Mouse (Mus musculus) heart, postnatal 10 days (tissue): ENCODE measurements around the gene Lbhd2. TPM values are rescaled to one million over a fixed set of nuclear protein-coding genes. Genes with fewer than 3 reads are reported as not detected.

Experiments
- DNase-seq, 2 experiments: peaks; one replicate each; pipeline ENCODE4 v3.0.0; 2021
- intact Hi-C: fragments of 180-260 bp; cut with DNase I; formaldehyde crosslinking; loops from one replicate; pipeline ENCODE4 v1.15.1; 2025
- total RNA-seq, 2 experiments: library from RNA; stranded (reverse); gene quantifications; 2 replicates each; pipeline ENCODE4 v1.2.3; 2021

Lbhd2 gene
- total RNA-seq, result not detected

DNA sequence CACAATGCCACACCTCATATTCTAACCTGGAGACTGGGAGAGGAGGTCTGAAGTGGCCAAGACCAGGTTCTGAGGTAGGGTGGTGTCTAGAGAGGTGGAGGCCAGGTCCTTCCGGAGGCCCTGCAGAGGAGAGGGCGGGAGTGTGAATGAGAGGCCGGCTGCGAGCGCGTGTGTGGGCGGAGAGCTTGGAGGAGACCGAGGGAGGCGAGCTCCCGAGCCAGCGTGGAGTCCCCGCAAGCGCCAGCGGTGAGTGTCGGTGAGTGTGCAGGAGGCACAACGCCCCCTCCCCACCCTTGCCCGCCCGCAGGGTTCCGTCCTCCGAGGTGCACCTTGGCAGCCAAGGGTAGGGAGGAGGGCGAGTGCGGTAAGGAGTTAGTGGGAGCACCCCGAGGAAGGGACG is at the start of gene Lbhd2:
Gene Lbhd2, plus strand, starts transcription at position 188 of the 400 bp plus-strand sequence.
- intact Hi-C loops, result no loop called here
- no peak for DNase-seq

DNA sequence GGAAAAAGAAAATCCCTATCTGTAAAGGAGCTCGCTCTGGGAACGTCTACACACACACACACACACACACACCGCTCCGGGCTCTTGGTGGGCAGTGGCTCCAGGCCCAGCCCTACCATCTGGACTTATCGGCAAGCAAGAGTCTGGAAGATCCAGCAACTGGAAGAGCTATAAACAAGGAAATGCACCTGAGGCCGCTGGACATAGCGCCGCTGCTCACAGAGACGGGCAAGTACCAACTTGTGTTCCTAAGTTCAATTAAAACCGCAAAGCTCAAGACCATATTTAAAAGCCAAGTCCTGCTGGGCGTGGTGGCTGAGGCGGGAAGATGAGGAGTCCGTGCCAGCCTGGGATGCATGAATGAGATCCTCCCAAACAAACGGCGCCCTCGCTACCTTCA is 45.9 kb upstream of the Lbhd2 start:
- intact Hi-C loops, result no loop called here
- DNase-seq, result no peak

DNA sequence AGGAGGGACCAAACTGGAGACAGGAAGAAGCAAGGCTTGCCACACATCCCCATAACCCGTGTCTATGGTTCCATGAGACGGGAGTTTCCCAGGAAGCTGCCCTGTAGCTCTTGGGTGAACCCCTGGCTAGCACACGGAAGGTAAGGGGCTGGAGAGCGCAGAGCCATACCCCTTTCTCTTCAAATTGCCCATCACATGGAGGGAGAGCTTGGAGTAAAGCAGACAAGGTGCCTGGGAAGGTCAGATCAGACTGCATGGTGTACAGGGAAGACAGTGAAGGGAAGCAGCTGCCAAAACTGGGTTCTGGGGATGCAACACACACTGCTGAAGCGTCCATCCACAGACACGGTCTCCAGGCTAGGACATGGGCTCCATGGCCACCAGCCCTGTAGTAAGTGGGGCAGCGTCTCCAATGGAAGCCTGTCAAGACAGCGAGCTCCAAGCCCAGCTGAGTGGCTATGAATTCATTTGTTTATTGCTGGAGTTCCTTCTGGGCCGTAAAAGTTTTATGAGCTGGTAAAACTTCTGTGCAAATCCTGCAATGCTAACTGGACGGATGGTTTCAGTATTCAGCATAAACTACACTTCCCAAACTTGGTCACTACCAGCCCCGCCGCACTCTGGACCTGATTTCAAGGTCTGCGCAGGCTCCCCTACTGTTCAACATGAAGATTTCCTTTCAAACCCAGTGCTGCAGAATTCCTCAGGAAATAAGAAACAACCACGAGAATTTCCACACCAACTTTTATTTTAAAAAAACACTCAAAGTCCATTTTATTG is 45.1 kb upstream of the Lbhd2 start:
- DNase-seq, result peak in 1 of 2 experiments; percentile 6
- intact Hi-C loops, result no loop called here

DNA sequence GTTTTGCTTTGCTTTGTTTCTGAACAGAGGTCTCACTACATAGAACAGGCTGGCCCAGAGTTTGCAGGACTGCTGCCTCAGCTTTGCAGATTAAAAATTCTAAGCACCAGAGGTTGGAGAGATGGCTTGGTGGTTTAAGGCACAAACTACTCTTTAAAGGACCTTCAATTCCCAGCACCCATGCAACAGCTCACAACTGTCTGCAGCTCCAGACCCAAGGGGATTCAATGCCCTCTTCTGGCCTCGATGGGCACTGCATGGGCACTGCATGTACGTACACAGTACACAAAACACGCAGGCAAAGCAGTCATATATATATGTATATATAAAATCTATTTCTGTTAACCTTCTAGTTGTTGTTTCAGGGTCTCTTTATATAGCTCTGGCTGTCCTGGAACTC is 42.4 kb upstream of the Lbhd2 start:
- peak in 1 of 2 experiments; percentile 6 for DNase-seq

DNA sequence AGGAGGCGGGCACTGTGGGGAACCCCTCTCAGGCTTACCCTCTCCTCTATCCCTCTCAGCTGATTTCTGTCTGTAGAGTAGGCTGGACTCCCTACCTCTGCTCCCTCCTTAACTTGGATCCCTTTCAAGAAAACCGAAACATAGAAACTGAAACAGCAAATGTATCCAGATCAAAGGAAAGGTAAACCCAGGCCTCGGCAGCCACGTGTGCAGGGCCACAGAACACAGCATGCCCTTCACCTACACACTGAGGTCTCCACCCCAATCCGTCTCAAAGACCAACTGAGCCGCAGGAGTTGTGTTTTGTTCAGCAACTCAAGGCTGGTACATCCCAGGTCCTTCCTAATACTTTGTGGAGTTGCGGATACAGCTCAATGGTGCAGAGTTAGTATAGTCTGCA is 39.5 kb upstream of the Lbhd2 start:
- intact Hi-C loops, result no loop called here
- no peak for DNase-seq

More for the DNA sequence above, 42.4 kb upstream of the Lbhd2 start:
- intact Hi-C loops, result loop anchor here (2.0 kb wide), 1 partner anchor 15 kb away; no protein-coding TSS in a partner anchor

DNA sequence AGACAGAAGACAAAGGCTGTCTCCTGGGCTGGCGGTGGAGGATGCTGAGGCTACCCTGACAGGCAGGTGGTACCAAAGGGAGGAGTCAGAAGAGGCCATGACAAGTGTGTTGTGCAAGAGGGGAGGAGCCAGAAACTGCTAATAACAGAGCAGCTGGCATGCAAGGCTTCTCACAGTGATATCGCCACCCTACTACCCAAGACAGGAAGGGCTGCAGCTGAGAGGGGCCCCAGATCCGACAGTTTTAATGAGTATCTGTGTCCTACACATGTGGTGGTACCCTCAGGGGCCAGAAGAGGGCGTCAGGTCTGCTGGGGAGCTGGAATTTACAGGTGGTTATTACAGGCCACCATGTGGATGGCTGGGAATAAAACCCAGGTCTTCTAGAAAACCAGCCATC is 36.4 kb upstream of the Lbhd2 start:
- no peak for DNase-seq
- intact Hi-C loops, result no loop called here

DNA sequence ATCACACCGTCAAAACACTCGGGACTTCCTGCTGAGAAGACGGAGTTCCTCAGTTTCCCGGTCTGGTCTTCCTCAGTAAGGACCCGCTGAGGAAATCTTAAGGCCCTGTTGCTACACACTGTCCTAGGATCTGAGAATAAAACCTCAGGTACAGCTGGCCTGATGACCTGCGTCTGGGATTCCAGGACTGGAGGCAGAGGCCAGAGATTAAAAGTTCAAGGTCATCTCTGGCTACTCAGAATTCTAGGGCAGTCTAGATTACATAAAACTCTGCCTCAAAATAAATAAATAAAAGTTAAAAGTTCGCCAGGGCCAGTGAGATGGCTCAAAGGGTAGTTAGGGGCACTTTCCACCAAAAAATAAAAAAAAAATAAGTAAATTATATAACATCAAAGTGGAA is 34.7 kb upstream of the Lbhd2 start:
- DNase-seq, result no peak
- intact Hi-C loops, result no loop called here

DNA sequence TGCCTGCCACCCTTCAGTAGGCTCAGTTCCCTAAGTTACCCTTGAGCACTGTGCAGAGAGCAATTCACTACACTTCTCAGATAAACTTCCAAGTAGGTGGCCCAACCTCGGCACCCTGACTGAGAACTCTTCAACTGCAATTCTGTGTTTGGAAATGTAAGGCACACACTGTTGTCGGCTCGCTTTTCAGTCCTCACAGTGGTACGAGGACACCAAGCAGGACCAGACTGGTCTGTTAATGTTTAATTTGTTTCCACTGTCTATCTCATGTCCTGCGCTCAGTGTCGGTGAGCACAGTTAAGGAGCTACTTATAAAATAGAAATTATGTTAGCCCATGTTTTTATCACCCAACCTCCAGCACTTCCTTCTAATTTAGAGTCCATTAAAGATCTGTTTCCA is 33.2 kb upstream of the Lbhd2 start:
- no peak for DNase-seq
- intact Hi-C loops, result no loop called here

DNA sequence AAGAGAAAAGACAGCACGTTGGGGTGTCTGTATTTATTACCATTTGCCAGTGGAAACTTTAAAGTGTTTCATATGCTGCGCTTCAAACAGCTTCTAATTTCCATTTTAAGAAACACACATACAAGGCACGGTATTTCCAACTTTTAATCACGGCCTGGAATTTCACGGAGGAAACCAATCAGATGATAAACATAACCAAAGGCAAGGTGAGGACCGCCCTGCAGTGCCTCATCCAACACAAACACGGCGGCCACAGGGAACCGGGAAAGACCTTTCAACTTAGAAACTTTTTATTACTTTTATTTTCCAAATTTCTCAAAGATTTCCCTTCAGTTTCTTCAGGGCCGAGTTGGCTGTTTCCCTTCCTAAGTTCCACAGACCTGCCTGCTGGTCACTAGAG is 31.9 kb upstream of the Lbhd2 start:
- intact Hi-C loops, result no loop called here
- DNase-seq, result no peak

DNA sequence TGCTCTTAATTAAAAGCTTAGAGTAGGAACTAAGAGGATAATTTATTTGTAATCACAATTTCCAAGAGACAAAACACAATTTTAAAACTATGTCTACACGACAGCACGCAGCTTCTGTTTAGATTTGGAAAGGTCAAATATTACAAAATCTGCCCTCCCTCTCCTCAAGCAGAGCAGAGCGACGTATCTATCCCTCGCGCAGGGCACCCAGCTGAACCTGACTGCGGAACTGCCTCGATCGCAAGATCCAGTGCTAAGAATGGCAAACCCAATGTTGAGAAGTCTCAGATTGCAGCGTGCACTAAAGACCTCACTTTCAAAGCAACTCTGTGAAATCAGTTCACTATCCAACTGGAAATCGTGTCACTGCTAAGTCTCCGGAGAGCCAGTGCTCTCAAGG is 31.1 kb upstream of the Lbhd2 start:
- intact Hi-C loops, result no loop called here
- no peak for DNase-seq

DNA sequence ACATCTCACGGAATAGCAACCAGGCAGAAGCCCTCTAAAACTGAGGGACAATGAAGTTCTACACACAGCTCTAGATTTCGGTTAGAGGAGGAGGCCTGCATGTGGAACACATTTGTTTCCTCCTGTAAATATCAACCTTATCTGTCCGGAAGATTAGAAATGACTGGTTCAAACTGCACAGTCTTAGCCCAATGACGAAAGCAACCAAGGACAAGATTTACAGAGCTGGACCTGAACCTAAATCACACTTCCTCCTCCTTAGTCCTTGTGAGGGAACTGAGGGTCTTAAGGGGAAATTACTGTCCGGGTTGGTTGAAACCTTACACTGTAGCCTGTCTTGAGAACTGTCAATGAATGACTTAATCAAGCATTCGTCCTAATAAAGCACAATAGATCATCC is 30.6 kb upstream of the Lbhd2 start:
- no peak for DNase-seq
- intact Hi-C loops, result loop anchor here (2.0 kb wide), 1 partner anchor 37 kb away; no protein-coding TSS in a partner anchor

DNA sequence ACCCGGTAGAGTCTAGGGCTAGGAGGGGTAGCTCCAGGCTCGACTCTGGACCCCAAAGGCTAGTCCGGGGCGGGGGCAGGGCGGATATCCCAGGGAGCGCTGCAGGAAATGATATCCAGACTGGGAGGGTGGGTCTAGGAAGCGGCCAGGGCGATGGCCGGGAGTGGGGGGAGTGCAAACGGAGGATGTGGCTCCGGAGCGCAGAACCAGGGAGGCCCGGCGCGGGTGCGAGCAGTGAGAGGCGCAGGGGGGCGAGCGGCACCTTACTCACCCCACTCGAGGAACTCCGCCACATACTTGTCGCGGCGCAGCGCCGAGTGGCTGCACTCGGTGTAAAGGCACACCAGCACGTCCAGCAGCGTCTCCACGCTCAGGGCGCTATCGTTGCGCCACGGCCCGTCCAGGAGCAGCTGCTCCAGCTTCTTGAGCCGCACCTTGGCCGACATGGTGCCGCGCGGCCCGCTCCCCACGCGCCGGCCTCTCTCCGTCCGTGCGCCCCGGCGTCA is 29.7 kb upstream of the Lbhd2 start:
- intact Hi-C loops, result loop anchor here (2.0 kb wide), 1 partner anchor 36 kb away; no protein-coding TSS in a partner anchor
- peak; percentile 79 to 82 for DNase-seq

DNA sequence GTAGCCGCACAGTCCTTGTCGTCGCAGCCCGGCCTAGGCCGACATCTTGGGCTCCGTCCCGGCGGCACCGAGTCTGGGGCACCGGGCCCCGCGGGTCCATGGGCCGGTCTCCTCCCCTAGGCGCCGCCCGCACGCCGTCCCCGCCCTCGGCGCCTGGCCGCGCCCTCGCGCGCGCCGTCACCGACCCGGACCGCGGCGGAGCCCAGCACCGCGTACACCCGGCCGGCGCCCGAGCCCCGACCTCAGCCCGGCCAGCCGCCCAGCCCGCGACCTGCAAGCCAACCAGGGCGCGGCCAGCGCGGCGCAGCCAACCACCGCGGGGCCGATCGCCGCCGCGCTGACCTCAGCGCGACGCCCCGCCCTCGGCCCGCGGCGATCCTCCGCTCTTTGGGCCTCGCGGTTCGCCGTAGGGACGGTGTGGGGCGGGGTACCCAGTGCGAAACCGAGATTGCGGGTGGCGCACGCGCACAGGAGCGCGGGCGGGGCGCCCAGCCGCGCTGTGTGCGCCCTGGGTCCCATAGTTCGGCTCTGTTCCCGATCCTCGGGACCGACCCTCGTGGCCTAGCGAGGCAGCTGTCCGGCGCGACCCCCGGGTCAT is 29.1 kb upstream of the Lbhd2 start, which contains the start of gene Cdc42bpb:
Gene Cdc42bpb, minus strand, starts transcription at position 343 of the 598 bp plus-strand sequence.
- intact Hi-C loops, result loop anchor here (2.0 kb wide), 1 partner anchor 35 kb away; no protein-coding TSS in a partner anchor
- DNase-seq, result peak; percentile 96

DNA sequence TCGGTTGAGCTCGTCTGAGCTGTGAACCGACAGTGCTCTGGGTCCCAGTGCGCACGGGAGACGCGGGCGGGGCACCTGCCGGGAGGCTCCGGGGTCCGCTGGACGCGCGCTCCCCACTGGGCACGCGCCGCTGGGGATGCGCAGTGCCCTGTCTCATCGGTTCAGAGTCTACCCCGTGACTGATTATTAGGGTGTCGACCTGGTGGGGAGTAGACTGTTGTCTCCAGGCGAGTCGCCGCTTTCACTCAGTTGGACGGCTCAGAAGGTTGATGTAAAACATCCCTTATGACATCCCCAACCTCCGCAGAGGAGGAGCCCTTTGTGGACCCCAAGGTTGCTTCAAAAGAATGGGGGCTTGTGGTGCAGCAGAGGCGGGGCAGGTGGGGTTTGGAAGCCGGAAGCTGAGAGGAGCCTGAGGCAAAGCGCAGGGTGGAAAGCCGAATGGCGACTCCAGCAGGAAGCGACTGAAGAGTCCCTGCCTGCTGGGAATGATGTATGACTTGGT is 28.6 kb upstream of the Lbhd2 start:
- DNase-seq, result no peak
- intact Hi-C loops, result loop anchor here (2.0 kb wide), 1 partner anchor 35 kb away; no protein-coding TSS in a partner anchor

DNA sequence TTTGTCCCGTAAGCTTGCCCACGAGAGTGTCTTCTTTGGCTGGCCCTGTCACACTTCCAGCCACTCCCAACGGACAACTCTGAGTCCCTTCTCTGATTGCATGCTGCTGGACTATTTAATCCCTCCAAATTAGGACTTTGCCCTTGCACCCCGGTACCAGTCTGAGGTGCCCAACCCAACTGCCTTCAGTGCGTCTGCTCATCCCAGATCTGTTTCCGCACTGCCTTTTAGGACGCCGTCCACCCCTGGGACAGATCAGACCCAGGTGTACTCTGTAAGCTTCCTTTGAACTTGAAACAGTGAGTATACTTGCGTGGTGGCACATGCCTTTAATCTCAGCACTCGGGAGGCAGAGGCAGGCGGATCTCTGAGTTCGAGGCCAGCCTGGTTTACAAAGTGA is 27.8 kb upstream of the Lbhd2 start:
- intact Hi-C loops, result no loop called here
- DNase-seq, result no peak

DNA sequence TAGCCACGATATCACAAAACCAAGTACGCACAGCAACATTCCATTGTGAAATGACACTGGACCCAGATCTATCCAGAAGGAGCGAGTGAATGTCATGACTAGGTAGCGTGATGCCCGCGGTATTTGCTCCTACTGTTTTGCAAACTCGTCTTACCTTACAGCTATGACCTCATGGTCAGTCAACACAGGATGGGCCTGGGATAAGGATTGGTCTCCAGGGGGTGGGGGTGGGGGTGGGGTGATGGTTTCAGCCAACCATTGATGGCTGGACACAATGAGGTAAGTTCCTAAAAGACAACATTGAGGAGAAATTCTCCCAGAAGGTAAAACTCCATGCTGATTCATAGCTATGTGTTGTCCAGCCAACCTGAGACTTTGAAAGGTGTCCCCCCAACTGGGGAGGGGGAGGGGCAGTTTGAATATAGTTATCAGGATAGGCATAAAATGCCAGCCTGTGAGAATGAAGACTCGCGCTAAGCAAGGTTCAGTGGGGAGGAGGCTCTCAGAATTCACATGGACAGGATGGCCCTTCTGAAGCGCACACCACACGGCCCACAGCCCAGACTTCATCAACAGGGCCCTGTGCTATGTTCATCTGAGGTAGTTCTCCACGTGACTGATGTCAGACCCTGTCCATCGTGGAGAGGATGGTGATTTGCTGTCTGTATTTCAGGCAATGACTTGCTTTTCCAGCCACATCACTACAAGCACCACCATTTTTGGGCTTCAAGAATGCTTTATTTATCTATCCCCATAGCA is 20.5 kb upstream of the Lbhd2 start:
- no peak for DNase-seq
- intact Hi-C loops, result no loop called here

DNA sequence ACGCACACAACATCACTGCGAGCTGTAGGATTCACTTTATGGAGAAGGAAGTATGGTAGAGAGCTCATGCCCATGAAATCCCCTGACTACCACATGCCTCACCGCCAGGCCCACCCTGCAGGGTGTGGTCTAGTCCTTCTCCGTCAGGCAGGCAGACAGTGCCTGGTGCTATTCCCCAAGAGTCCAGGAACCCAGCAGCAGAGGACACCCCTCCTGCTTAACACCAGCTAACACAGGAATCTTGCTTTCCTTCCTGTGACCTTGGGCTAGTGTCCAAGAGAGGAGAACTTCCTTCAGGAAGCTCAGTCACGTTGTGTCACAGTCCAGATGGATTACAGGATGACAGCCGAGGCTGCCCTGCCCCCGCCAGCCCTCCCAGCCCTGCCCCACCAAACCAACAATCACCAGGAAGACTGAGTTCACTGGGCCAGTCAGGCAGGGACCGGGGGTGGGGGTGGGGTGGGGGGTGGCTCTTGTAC is 19.9 kb upstream of the Lbhd2 start:
- DNase-seq, result peak; percentile 74 to 80
- intact Hi-C loops, result no loop called here

DNA sequence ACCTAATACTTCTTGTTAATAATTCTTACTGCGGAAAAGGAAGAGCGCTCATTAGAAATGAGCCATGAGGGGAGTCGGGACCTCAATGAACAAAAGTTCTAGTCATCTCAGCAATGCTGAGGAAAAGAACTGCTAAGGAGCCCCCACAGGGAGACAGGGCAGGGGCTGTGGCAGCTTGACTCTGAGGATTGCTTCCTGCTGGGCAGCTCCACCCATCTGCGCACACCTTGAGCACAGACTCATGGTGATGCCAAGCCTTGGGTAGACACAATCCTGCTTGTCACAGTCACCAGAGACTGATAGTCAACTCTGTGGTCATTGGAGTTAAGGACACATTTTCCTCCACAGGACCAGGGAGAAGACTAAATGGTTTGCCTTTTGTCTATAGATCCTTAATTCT is 19.5 kb upstream of the Lbhd2 start:
- intact Hi-C loops, result no loop called here
- DNase-seq, result no peak

DNA sequence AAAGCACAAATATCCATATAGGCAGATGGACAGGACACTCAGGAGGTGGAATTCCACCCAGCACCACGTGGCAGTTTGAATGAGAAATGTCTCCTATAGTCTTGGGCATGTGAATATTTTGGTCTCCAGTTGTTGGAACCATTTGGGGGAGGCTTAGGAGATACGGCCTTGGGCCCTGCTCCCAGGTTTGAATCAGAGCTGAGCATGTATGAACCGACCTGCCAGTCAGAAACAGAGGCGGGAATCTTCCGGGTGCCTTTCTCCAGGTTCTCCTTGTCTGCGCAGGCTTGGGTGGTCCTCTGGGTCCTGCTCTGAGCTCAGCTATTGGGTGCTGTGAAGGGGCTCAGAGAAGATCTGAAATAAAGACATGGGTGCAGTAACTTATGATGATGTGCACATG is 12.6 kb upstream of the Lbhd2 start:
- intact Hi-C loops, result no loop called here
- DNase-seq, result no peak

DNA sequence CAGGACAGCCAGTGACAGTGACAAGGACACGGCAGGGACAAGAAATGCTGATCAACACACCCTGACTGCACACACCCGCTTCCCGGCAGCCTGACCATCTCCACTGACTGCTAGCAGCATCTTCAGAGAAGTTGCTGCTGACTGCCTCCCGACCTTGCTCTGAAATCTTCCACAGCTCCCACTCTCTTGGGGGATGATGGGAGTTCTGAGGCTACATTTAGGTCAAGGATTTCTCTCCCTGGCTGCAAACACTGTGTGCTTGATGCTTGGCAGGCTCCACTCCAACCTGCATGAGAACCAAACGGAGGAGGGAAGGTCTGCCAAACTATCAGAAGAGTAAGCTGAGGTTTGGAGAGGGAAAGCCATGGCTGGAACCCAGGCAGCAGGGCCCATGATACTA is 9.6 kb upstream of the Lbhd2 start:
- intact Hi-C loops, result no loop called here
- DNase-seq, result peak in 1 of 2 experiments; percentile 18
